Mouse (Mus musculus) lung, postnatal 0 days (tissue): ENCODE measurements around the gene Gm11361. TPM values are rescaled to one million over a fixed set of nuclear protein-coding genes. Genes with fewer than 3 reads are reported as not detected.

Source experiments
- ATAC-seq: fragments of 200-750 bp; cut with Nextera tagmentation; 2 replicates; pipeline ENCODE4 v1.8.0; 2017; ENCODE audit warnings: moderate library complexity
- DNase-seq: peaks from one replicate; pipeline ENCODE4 v3.0.0-alpha.2; 2016; ENCODE audit warnings: low spot score
- H3K27ac ChIP-seq: fragments of 300-500 bp; sonication (generic); 2 replicates; pipeline ENCODE4 v1.5.1; 2014; ENCODE audit warnings: antibody characterized with exemption, mild to moderate bottlenecking, low read length, mixed read lengths
- H3K27me3 ChIP-seq: fragments of 300-500 bp; sonication (generic); replicated peaks from 2 replicates; pipeline ENCODE4 v1.6.1; 2014; ENCODE audit warnings: low read length, mixed read lengths; ENCODE audit not compliant: insufficient read depth
- H3K36me3 ChIP-seq: fragments of 300-500 bp; sonication (generic); 2 replicates; pipeline ENCODE4 v1.6.1; 2014; ENCODE audit warnings: low read length, mixed read lengths; ENCODE audit not compliant: insufficient read depth
- H3K4me1 ChIP-seq: fragments of 300-500 bp; sonication (generic); 2 replicates; pipeline ENCODE4 v1.6.1; 2014; ENCODE audit warnings: antibody characterized with exemption, low read depth, low read length, mixed read lengths; ENCODE audit not compliant: insufficient read depth
- H3K4me2 ChIP-seq: fragments of 300-500 bp; sonication (generic); replicated peaks from 2 replicates; pipeline ENCODE4 v1.6.1; 2014; ENCODE audit warnings: low read depth, mild to moderate bottlenecking, low read length, moderate library complexity, mixed read lengths
- H3K4me3 ChIP-seq: fragments of 300-500 bp; sonication (generic); 2 replicates; pipeline ENCODE4 v1.5.1; 2014; ENCODE audit warnings: low read depth, low read length
- H3K9ac ChIP-seq: fragments of 300-500 bp; sonication (generic); replicated peaks from 2 replicates; pipeline ENCODE4 v1.6.1; 2014; ENCODE audit warnings: low read depth, mild to moderate bottlenecking
- H3K9me3 ChIP-seq: fragments of 300-500 bp; sonication (generic); 2 replicates; pipeline ENCODE4 v1.6.1; 2016; ENCODE audit warnings: low read length, mixed read lengths
- CTCF ChIP-seq: IDR thresholded peaks from 2 replicates; pipeline ENCODE4 v1.5.1; 2016; ENCODE audit warnings: antibody characterized with exemption, mild to moderate bottlenecking
- EP300 ChIP-seq: IDR thresholded peaks from 2 replicates; pipeline ENCODE4 v1.6.1; 2016; ENCODE audit warnings: antibody characterized with exemption, mild to moderate bottlenecking, control low read depth
- WGBS: fragments of 180-500 bp; shearing (Covaris S2); extraction: QIAGEN DNeasy Blood & Tissue Kit; methylation state at CpG from one replicate; pipeline ENCODE4 v1.1.7; 2014; 5-methylcytosine and 5-hydroxymethylcytosine counted together
- polyA plus RNA-seq: library from polyadenylated mRNA; unstranded; fragments of >200 nt; fragmentation: Nextera tagmentation; extraction: Ambion mirVana; gene quantifications from 2 replicates; pipeline ENCODE4 v1.2.1, GENCODE M21; 2015

Gene Gm11361
- polyA plus RNA-seq, 1 experiment from 2014 or later = 4.0 TPM

GRCm38 (mm10) chr13:28297577-28297976 lies 40.2 kb downstream of the Gm11361 start:
- DNase-seq = no peak
- H3K4me3 ChIP-seq = no peak overlapping the region
- H3K4me1 ChIP-seq = no peaks in the 10 kb centered on the region
- no peak overlapping the region for H3K4me2 ChIP-seq
- no peak for TF ChIP-seq CTCF
- no peak for TF ChIP-seq EP300
- no peaks in the 10 kb centered on the region for H3K9me3 ChIP-seq
- H3K27ac ChIP-seq = no peak overlapping the region
- WGBS = 64% methylated on average over 2 of the region's 2 CpGs
- H3K9ac ChIP-seq = no peak overlapping the region
- no peaks in the 10 kb centered on the region for H3K27me3 ChIP-seq
- no peak for ATAC-seq
- no peaks in the 10 kb centered on the region for H3K36me3 ChIP-seq

Other genes starting within 250 kb of the Gm11361 start
- not detected in 2 replicates for gene Prl4a1, start 241.3 kb upstream of the Gm11361 start, polyA plus RNA-seq
- gene Prl5a1, start 115.0 kb upstream of the Gm11361 start, polyA plus RNA-seq = not detected in 2 replicates